Mouse (Mus musculus) B cell, adult 2 months (primary cell): ENCODE data around the gene Mitf.

Experiments
- DNase-seq, 2 experiments: peaks; one replicate each; pipeline ENCODE4 v3.0.0; 2022

Gene Mitf

GRCm38 (mm10) chr6:97826642-97827275 is 19.9 kb downstream of the Mitf start:
- no peak for DNase-seq

GRCm38 (mm10) chr6:97828021-97828420 is 21.2 kb downstream of the Mitf start:
- DNase-seq: no peak

- DNase-seq: no peak
These were observed 22.2 kb downstream of the Mitf start for GRCm38 (mm10) chr6:97828822-97829719.

- DNase-seq: no peak
These were observed 25.6 kb downstream of the Mitf start for GRCm38 (mm10) chr6:97832501-97832900.

GRCm38 (mm10) chr6:97836176-97836575 is 29.3 kb downstream of the Mitf start:
- DNase-seq: no peak

- no peak for DNase-seq
These were observed 30.9 kb downstream of the Mitf start for GRCm38 (mm10) chr6:97837711-97838110.

- DNase-seq: no peak
These were observed 32.7 kb downstream of the Mitf start for GRCm38 (mm10) chr6:97839568-97839967.

- no peak for DNase-seq
These were observed 37.3 kb downstream of the Mitf start for GRCm38 (mm10) chr6:97844112-97844511.

GRCm38 (mm10) chr6:97848191-97848857 is 41.5 kb downstream of the Mitf start:
- no peak for DNase-seq

GRCm38 (mm10) chr6:97854236-97854635 is 47.4 kb downstream of the Mitf start:
- no peak for DNase-seq

GRCm38 (mm10) chr6:97855420-97856170 is 48.7 kb downstream of the Mitf start:
- DNase-seq: no peak

- no peak for DNase-seq
These were observed 49.6 kb downstream of the Mitf start for GRCm38 (mm10) chr6:97856502-97856901.

GRCm38 (mm10) chr6:97857690-97858089 is 50.8 kb downstream of the Mitf start:
- DNase-seq: no peak

GRCm38 (mm10) chr6:97866575-97866974 is 59.7 kb downstream of the Mitf start:
- DNase-seq: no peak

- DNase-seq: no peak
These were observed 61.2 kb downstream of the Mitf start for GRCm38 (mm10) chr6:97868005-97868404.

GRCm38 (mm10) chr6:97869953-97870352 is 63.1 kb downstream of the Mitf start:
- DNase-seq: no peak

- no peak for DNase-seq
These were observed 64.6 kb downstream of the Mitf start for GRCm38 (mm10) chr6:97871296-97872030.

GRCm38 (mm10) chr6:97873102-97873501 is 66.2 kb downstream of the Mitf start:
- DNase-seq: no peak

GRCm38 (mm10) chr6:97876990-97877389 is 70.1 kb downstream of the Mitf start:
- no peak for DNase-seq

- no peak for DNase-seq
These were observed 70.6 kb downstream of the Mitf start for GRCm38 (mm10) chr6:97877492-97877891.

GRCm38 (mm10) chr6:97880363-97880762 is 73.5 kb downstream of the Mitf start:
- no peak for DNase-seq

GRCm38 (mm10) chr6:97881935-97882334 is 75.1 kb downstream of the Mitf start:
- no peak for DNase-seq
